Mouse (Mus musculus) neural tube, embryonic 15.5 days (tissue): ENCODE data around the gene Dlg5. TPM values are rescaled to one million over a fixed set of nuclear protein-coding genes. Genes with fewer than 3 reads are reported as not detected.
A peak's percentile ranks its signal among the peaks of the same experiment; 100 is the strongest.

Experiments
- ATAC-seq: fragments of 200-750 bp; cut with Nextera tagmentation; 2 replicates; pipeline ENCODE4 v1.8.0; 2017; ENCODE audit warnings: mild to moderate bottlenecking, moderate TSS enrichment, moderate library complexity; ENCODE audit not compliant: low FRiP score
- H3K27ac ChIP-seq: fragments of 300-500 bp; sonication (generic); replicated peaks from 2 replicates; pipeline ENCODE4 v1.5.1; 2015; ENCODE audit warnings: mild to moderate bottlenecking, inconsistent platforms
- H3K27me3 ChIP-seq: fragments of 300-500 bp; sonication (generic); replicated peaks from 2 replicates; pipeline ENCODE4 v1.6.1; 2015; ENCODE audit warnings: inconsistent platforms
- H3K36me3 ChIP-seq: fragments of 300-500 bp; sonication (generic); 2 replicates; pipeline ENCODE4 v1.6.1; 2015; ENCODE audit warnings: inconsistent platforms
- H3K4me1 ChIP-seq: fragments of 300-500 bp; sonication (generic); 2 replicates; pipeline ENCODE4 v1.6.1; 2015; ENCODE audit warnings: inconsistent platforms
- H3K4me2 ChIP-seq: fragments of 300-500 bp; sonication (generic); 2 replicates; pipeline ENCODE4 v1.6.1; 2015; ENCODE audit warnings: inconsistent platforms, mild to moderate bottlenecking, moderate library complexity
- H3K4me3 ChIP-seq: fragments of 300-500 bp; sonication (generic); replicated peaks from 2 replicates; pipeline ENCODE4 v1.5.1; 2015; ENCODE audit warnings: mild to moderate bottlenecking, inconsistent platforms
- H3K9ac ChIP-seq: fragments of 300-500 bp; sonication (generic); replicated peaks from 2 replicates; pipeline ENCODE4 v1.6.1; 2015; ENCODE audit warnings: mild to moderate bottlenecking, inconsistent platforms
- H3K9me3 ChIP-seq: fragments of 300-500 bp; sonication (generic); replicated peaks from 2 replicates; pipeline ENCODE4 v1.6.1; 2016; ENCODE audit warnings: inconsistent platforms
- WGBS: fragments of 180-500 bp; shearing (Covaris S2); methylation state at CpG from one replicate; pipeline ENCODE4 v1.1.7; 2015; ENCODE audit warnings: mixed read lengths; 5-methylcytosine and 5-hydroxymethylcytosine counted together
- polyA plus RNA-seq: library from polyadenylated mRNA; unstranded; fragments of >200 nt; fragmentation: Nextera tagmentation; extraction: Ambion mirVana; gene quantifications from 2 replicates; pipeline ENCODE4 v1.2.1, GENCODE M21; 2015

Dlg5 gene
- polyA plus RNA-seq, 1 experiment from 2014 or later, result 19.9 TPM

GRCm38 (mm10) chr14:24144821-24145220 is 100.9 kb downstream of the Dlg5 start:
- Histone ChIP-seq H3K9me3 (no peaks in the 10 kb centered on the region), H3K9ac (no peak overlapping the region), H3K36me3 (peaks cover 71% of the 10 kb centered on the region), H3K27me3 (no peaks in the 10 kb centered on the region), H3K4me1 (peaks cover 10% of the 10 kb centered on the region; the same call in 1 of the 2 replicates), H3K27ac (0 out of 2 replicates have a peak overlapping the region, but pooled peaks have one; percentile 6), H3K4me3 (no peak overlapping the region), H3K4me2 (no peak overlapping the region)
- no peak for ATAC-seq
- 44% methylated on average over 3 of the region's 3 CpGs for WGBS

GRCm38 (mm10) chr14:24144421-24144820 is 101.3 kb downstream of the Dlg5 start:
- no peak overlapping the region for H3K9ac ChIP-seq
- no peak for ATAC-seq
- peaks cover 72% of the 10 kb centered on the region for H3K36me3 ChIP-seq
- 0 out of 2 replicates have a peak overlapping the region, but pooled peaks have one; percentile 6 for H3K27ac ChIP-seq
- no peak overlapping the region for H3K4me3 ChIP-seq
- no peak overlapping the region for H3K4me2 ChIP-seq
- H3K4me1 ChIP-seq, result peaks cover 10% of the 10 kb centered on the region; the same call in 1 of the 2 replicates
- no peaks in the 10 kb centered on the region for H3K9me3 ChIP-seq
- H3K27me3 ChIP-seq, result no peaks in the 10 kb centered on the region
- WGBS, result 17% methylated on average over 8 of the region's 8 CpGs

- peaks cover 72% of the 10 kb centered on the region for H3K36me3 ChIP-seq
- peaks cover 10% of the 10 kb centered on the region; the same call in 1 of the 2 replicates for H3K4me1 ChIP-seq
- ATAC-seq, result no peak
- H3K27ac ChIP-seq, result no peak overlapping the region
- H3K4me3 ChIP-seq, result no peak overlapping the region
- 94% methylated on average over 3 of the region's 3 CpGs for WGBS
- no peaks in the 10 kb centered on the region for H3K9me3 ChIP-seq
- no peak overlapping the region for H3K4me2 ChIP-seq
- no peaks in the 10 kb centered on the region for H3K27me3 ChIP-seq
- H3K9ac ChIP-seq, result no peak overlapping the region
Measured at GRCm38 (mm10) chr14:24142926-24143430, 102.7 kb downstream of the Dlg5 start.

GRCm38 (mm10) chr14:24141727-24142126 is 104.0 kb downstream of the Dlg5 start:
- Histone ChIP-seq H3K4me2 (no peak overlapping the region), H3K27me3 (no peaks in the 10 kb centered on the region), H3K27ac (no peak overlapping the region), H3K9me3 (no peaks in the 10 kb centered on the region), H3K4me3 (no peak overlapping the region), H3K9ac (no peak overlapping the region), H3K36me3 (peaks cover 72% of the 10 kb centered on the region), H3K4me1 (peaks cover 10% of the 10 kb centered on the region; the same call in 1 of the 2 replicates)
- ATAC-seq, result no peak
- WGBS, result 65% methylated on average over 3 of the region's 3 CpGs

- WGBS, result 91% methylated on average over 8 of the region's 8 CpGs
- Histone ChIP-seq H3K9me3 (no peaks in the 10 kb centered on the region), H3K4me3 (no peak overlapping the region)
Measured at GRCm38 (mm10) chr14:24140297-24140812, 105.4 kb downstream of the Dlg5 start.

GRCm38 (mm10) chr14:24136908-24137307 is 108.8 kb downstream of the Dlg5 start:
- Histone ChIP-seq H3K36me3 (peaks cover 66% of the 10 kb centered on the region), H3K4me1 (no peaks in the 10 kb centered on the region), H3K27ac (no peak overlapping the region), H3K4me2 (no peak overlapping the region), H3K4me3 (no peak overlapping the region), H3K9ac (no peak overlapping the region), H3K27me3 (no peaks in the 10 kb centered on the region), H3K9me3 (no peaks in the 10 kb centered on the region)
- 95% methylated on average over 11 of the region's 11 CpGs for WGBS
- ATAC-seq, result no peak

More at GRCm38 (mm10) chr14:24140297-24140812, 105.4 kb downstream of the Dlg5 start:
- no peak overlapping the region for H3K9ac ChIP-seq
- H3K4me2 ChIP-seq, result no peak overlapping the region
- H3K4me1 ChIP-seq, result peaks cover 10% of the 10 kb centered on the region; the same call in 1 of the 2 replicates
- no peak overlapping the region for H3K27ac ChIP-seq
- H3K36me3 ChIP-seq, result peaks cover 71% of the 10 kb centered on the region
- no peak for ATAC-seq
- no peaks in the 10 kb centered on the region for H3K27me3 ChIP-seq

GRCm38 (mm10) chr14:24134623-24135290 is 111.0 kb downstream of the Dlg5 start:
- no peak for ATAC-seq
- H3K27me3 ChIP-seq, result no peaks in the 10 kb centered on the region
- no peaks in the 10 kb centered on the region for H3K9me3 ChIP-seq
- 84% methylated on average over 7 of the region's 7 CpGs for WGBS
- peaks cover 56% of the 10 kb centered on the region for H3K36me3 ChIP-seq
- H3K9ac ChIP-seq, result no peak overlapping the region
- no peak overlapping the region for H3K4me2 ChIP-seq
- no peak overlapping the region for H3K27ac ChIP-seq
- H3K4me1 ChIP-seq, result no peaks in the 10 kb centered on the region
- no peak overlapping the region for H3K4me3 ChIP-seq

GRCm38 (mm10) chr14:24133801-24134200 is 111.9 kb downstream of the Dlg5 start:
- 91% methylated on average over 8 of the region's 8 CpGs for WGBS
- H3K36me3 ChIP-seq, result peaks cover 47% of the 10 kb centered on the region

GRCm38 (mm10) chr14:24132092-24132491 is 113.6 kb downstream of the Dlg5 start:
- Histone ChIP-seq H3K9ac (no peak overlapping the region), H3K36me3 (peaks cover 30% of the 10 kb centered on the region), H3K4me1 (no peaks in the 10 kb centered on the region), H3K27me3 (no peaks in the 10 kb centered on the region), H3K9me3 (no peaks in the 10 kb centered on the region), H3K4me3 (no peak overlapping the region), H3K4me2 (no peak overlapping the region), H3K27ac (no peak overlapping the region)
- 49% methylated on average over 4 of the region's 4 CpGs for WGBS
- ATAC-seq, result no peak

More at GRCm38 (mm10) chr14:24133801-24134200, 111.9 kb downstream of the Dlg5 start:
- H3K4me1 ChIP-seq, result no peaks in the 10 kb centered on the region
- no peak overlapping the region for H3K4me3 ChIP-seq
- no peak overlapping the region for H3K9ac ChIP-seq
- no peak for ATAC-seq
- H3K27me3 ChIP-seq, result no peaks in the 10 kb centered on the region
- H3K4me2 ChIP-seq, result no peak overlapping the region
- H3K9me3 ChIP-seq, result no peaks in the 10 kb centered on the region
- no peak overlapping the region for H3K27ac ChIP-seq

GRCm38 (mm10) chr14:24125069-24125468 is 120.7 kb downstream of the Dlg5 start:
- WGBS, result 83% methylated on average over 2 of the region's 2 CpGs
- Histone ChIP-seq H3K27me3 (no peaks in the 10 kb centered on the region), H3K36me3 (no peaks in the 10 kb centered on the region), H3K4me2 (no peak overlapping the region), H3K27ac (no peak overlapping the region), H3K9ac (no peak overlapping the region), H3K9me3 (no peaks in the 10 kb centered on the region), H3K4me3 (no peak overlapping the region), H3K4me1 (no peaks in the 10 kb centered on the region)
- ATAC-seq, result no peak

GRCm38 (mm10) chr14:24124171-24124570 is 121.5 kb downstream of the Dlg5 start:
- Histone ChIP-seq H3K9me3 (no peaks in the 10 kb centered on the region), H3K9ac (no peak overlapping the region), H3K27me3 (no peaks in the 10 kb centered on the region), H3K4me1 (no peaks in the 10 kb centered on the region), H3K4me2 (no peak overlapping the region), H3K4me3 (no peak overlapping the region), H3K27ac (no peak overlapping the region), H3K36me3 (no peaks in the 10 kb centered on the region)
- WGBS, result 41% methylated on average over 1 of the region's 1 CpGs
- no peak for ATAC-seq

- Histone ChIP-seq H3K4me3 (no peak overlapping the region), H3K4me1 (no peaks in the 10 kb centered on the region), H3K4me2 (no peak overlapping the region), H3K36me3 (no peaks in the 10 kb centered on the region), H3K27me3 (no peaks in the 10 kb centered on the region), H3K9me3 (no peaks in the 10 kb centered on the region), H3K9ac (no peak overlapping the region), H3K27ac (no peak overlapping the region)
- WGBS, result 91% methylated on average over 2 of the region's 2 CpGs
- ATAC-seq, result no peak
Measured at GRCm38 (mm10) chr14:24106734-24107133, 139.0 kb downstream of the Dlg5 start.
